Mouse (Mus musculus): ENCODE measurements at regions not wholly inside any gene's neighbourhood (a gene's known extent, or its start where the extent isn't known, plus 50 kb on each side); places are given as distances from the start of the nearest gene placed in this dataset.
A peak's percentile ranks its signal among the peaks of the same experiment; 100 is the strongest.
"Not testable (repeated sequence)": the region's sequence is repeated elsewhere in the genome, so short reads cannot be mapped to it uniquely, and the experiment has no call there.

DNA sequence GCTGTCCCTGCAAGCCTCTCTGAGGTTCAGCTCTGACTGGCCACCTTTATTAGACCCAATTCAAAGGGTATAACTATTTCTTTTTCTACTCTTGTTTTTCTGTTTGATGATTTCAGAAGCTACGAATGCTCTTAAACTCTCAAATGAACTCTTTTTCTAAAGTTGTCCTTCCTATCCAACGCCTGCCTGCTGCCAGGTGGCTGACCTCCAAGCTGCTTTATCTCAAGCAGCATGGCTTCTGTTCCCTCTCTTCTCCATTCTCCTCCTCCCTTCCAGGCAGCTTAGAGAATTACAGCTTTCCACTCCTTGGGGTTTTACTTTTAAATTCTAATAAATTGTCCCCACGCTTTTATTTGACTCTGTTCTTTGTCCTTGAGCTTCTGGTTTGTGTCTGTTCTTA lies 196.9 kb upstream of the Irak1bp1 start:
- TF ChIP-seq CTCF (IDR thresholded peaks at IDR 0.05) = no peak
- H3K27ac ChIP-seq = no peak overlapping the region
- no peak for DNase-seq (ENCODE audit: extremely low spot score in 1 of 2, low spot score in 2 of 2)
- intact Hi-C loops (cut with DNase I) = no loop called here
- H3K4me3 ChIP-seq = no peak overlapping the region

DNA sequence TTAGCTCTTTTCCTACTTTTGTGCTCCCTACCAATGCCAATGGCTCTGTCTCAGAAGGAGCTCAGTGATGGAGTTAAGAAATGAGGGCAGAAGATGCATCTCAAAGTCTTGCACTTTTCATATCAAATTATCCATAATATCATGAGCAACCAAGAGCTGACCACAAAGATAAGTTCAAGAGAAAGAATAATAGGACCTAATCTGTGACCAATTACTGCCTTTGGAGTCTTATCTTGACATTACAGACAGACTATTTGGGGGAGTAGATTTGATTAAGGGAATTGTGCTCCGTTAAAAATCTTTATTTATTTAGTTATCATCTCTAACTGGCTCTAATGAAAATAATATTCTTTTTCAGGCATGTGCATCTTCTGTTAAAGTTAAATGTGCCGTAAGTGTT lies 189.1 kb upstream of the Irak1bp1 start:
- no peak for DNase-seq (ENCODE audit: extremely low spot score in 1 of 2, low spot score in 2 of 2)
- intact Hi-C loops (cut with DNase I) = no loop called here
- TF ChIP-seq CTCF (IDR thresholded peaks at IDR 0.05) = no peak
- no peak overlapping the region for H3K4me3 ChIP-seq
- H3K27ac ChIP-seq = no peak overlapping the region

DNA sequence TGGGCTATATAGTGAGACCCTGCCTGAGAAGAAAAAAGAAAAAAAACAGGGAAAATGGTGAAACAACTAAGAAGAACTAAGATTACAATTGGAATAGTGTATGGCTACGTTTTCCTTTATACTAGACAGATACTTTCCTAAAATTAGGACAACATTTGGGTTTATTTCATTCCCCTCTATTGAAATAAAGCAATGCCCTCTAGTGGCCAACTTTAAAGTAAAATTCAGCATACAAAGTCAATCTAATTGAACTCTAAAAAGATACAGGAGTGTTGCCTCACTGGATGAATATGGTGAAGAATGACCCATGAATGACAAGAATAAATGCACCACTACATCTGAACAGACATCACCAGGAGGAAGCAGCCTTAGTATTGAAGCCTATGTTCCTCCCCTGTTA lies 185.4 kb upstream of the Irak1bp1 start:
- DNase-seq (ENCODE audit: extremely low spot score in 1 of 2, low spot score in 2 of 2) = no peak
- Histone ChIP-seq H3K27ac (no peak overlapping the region), H3K4me3 (no peak overlapping the region)
- TF ChIP-seq CTCF (IDR thresholded peaks at IDR 0.05) = peak; percentile 60
- intact Hi-C loops (cut with DNase I) = no loop called here

DNA sequence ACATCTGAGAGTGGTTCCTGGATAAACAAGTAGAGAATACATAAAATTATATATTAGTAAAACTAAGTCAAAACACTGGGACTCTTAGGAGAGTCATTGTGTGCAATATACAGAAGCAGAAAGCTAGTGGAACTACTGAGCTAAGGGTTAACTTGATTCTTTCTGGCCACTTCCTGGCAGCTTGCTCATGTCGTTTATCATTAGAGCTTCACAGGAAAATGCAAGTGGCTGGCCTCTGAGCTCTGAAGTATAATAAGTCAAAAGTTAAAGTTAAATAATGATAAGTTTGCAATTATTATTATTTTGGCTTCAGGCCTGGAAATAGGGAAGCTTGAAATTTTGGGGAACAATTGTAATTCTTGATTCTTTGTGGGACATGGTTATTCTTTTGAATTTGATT lies 173.8 kb upstream of the Irak1bp1 start:
- H3K4me3 ChIP-seq; H3K27ac ChIP-seq; DNase-seq (ENCODE audit: extremely low spot score in 1 of 2, low spot score in 2 of 2); intact Hi-C loops (cut with DNase I): not testable (repeated sequence)

DNA sequence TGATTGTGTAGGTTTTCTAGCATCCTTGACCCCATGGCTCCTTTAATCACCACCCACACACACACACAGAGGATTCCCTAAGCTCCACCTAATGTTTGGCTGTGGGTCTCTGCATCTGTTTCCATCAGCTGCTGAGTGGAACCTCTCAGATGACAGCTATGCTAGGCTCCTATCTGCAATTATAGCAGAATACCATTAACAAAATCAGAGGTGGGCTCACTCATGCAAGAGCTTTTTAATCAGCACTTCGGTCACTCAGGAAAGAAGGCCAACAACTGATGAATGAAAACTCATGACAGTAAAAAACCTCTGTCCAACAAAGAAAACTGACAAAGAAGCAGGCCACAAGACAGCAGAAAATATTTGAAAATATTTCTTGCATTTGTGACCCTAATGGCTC lies 147.1 kb upstream of the Irak1bp1 start:
- no peak for TF ChIP-seq CTCF (IDR thresholded peaks at IDR 0.05)
- intact Hi-C loops (cut with DNase I) = no loop called here
- Histone ChIP-seq H3K4me3 (no peak overlapping the region), H3K27ac (no peak overlapping the region)
- no peak for DNase-seq (ENCODE audit: extremely low spot score in 1 of 2, low spot score in 2 of 2)

DNA sequence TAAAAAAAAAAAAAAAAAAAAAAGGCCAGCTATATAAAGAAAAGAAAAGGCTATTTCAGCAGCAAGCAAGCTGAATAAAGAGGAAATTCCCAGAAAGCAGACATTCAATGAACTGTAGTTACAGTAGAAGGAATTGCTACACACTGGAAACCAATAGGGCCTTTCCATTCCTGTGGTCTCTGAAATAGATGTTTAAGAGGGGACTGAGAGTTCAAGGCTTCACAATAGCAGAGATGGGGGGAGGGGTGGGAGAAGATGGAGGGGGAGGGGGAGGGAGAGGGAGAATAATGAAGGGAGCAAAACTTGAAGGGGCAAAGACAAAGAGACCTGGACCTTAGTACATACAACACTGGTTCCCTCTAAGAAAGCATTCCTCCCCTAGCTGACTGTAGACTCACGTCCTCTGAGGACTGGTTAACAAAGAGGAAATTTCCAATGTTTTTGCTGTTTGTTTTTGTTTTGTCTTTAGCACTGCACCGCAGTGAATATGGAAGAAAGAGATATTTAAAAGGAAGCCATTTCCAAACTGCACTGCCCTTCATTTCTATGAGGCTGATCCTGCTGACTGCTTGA lies 119.8 kb upstream of the Irak1bp1 start:
- H3K27ac ChIP-seq = no peak overlapping the region
- intact Hi-C loops (cut with DNase I) = no loop called here
- no peak for DNase-seq (ENCODE audit: extremely low spot score in 1 of 2, low spot score in 2 of 2)

DNA sequence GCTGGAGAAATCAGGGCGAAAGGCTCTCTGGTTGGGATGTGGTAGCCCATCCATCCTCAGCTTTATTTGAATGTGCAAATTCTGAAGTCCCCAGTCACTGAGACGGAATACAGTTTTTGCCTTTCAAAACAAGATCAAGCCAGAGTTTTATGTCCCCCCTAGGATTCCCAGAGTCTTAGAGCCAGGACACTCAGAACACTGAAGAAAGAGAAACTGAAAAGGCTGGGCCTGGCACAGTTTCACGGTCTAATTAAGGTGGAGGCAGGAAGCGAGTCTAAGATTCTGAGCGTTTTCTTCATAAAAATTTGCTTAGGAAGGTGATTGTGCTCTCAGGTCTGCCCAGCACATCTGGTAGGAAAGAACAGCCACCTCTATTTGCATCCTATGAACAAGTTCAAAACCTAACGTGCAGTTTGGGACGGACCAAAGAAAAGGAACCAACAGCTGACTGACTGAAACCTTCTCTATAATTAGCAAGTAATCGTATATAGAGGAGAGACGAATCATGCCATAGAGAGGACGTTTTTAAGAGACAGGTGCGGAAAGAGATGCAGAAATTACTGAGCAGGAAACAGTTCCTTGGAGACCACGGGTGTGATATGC lies 119.2 kb upstream of the Irak1bp1 start:
- no peak for DNase-seq (ENCODE audit: extremely low spot score in 1 of 2, low spot score in 2 of 2)
- Histone ChIP-seq H3K27ac (no peak overlapping the region), H3K4me3 (no peak overlapping the region)
- intact Hi-C loops (cut with DNase I) = no loop called here
- TF ChIP-seq CTCF (IDR thresholded peaks at IDR 0.05) = no peak

More for the DNA sequence above, 119.8 kb upstream of the Irak1bp1 start:
- no peak for TF ChIP-seq CTCF (IDR thresholded peaks at IDR 0.05)
- no peak overlapping the region for H3K4me3 ChIP-seq

DNA sequence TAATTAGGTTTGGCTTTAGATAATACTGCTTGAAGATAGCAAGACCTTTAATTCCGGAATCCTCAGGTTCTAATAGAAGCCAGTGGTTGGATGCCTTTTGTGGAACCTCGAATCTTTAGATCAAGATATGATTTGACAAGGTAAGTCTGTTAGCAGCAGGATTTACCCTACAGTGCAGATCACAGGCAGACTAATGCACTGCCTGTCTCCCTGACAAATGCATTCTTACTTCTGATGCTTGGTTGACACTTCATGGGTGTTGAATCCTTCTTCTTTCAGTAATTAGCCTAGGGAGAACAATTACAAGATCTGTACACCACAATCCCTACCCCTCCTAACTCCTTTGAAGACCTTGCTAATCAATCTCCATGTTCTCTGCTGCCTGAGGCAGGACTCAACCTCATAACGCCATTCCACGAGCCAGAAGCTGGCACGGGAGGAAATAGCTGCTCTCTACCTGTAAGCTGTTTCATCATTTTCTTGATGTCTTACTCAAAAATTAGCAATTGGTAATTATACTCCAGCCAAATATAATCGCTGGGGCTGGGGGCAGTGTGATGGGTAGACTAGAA lies 118.3 kb upstream of the Irak1bp1 start:
- Histone ChIP-seq H3K4me3 (no peak overlapping the region), H3K27ac (no peak overlapping the region)
- TF ChIP-seq CTCF (IDR thresholded peaks at IDR 0.05) = no peak
- no peak for DNase-seq (ENCODE audit: extremely low spot score in 1 of 2, low spot score in 2 of 2)
- intact Hi-C loops (cut with DNase I) = no loop called here

DNA sequence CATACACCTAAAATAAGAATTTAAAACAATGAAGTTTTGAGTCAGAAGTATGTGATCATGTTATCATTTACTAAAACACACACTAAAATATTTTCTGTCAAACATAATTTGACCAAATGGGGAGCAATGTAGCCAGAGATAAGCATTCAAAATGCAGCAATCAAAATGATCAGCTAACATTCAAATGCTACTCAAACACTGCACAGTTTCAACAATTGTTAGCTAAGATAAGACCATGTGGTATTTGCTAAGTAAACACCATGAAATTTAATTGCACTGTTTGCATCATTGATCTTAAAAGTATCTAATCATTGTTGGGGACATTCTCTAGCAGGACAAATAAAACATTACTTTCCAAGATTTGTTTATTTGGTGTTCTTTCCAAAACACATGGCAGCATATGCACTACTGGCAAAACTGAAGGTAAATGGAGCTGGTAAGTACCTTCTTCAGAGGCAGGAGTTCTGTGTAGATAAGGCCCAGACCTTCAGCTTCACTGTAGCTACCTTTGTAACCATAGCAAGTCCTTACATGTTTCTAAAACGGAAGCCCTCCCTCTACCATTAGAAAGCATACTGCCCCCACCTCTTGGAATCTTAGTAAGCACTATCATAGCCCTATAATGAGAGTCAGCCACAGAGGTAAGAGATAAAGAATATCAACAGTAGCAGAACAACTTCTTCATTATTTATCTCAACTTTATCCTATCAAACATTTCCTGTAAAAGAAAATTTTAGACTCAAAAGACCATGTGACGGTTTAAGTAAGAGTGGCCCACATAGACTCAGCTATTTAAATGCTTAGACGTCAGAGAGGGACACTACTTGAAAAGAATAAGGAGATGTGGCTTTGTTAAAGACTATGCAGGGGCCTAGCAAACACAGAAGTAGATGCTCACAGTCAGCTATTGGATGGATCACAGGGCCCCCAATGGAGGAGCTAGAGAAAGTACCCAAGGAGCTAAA lies 116.3 kb upstream of the Irak1bp1 start:
- no peak overlapping the region for H3K4me3 ChIP-seq
- no peak overlapping the region for H3K27ac ChIP-seq
- DNase-seq (ENCODE audit: extremely low spot score in 1 of 2, low spot score in 2 of 2) = no peak
- TF ChIP-seq CTCF (IDR thresholded peaks at IDR 0.05) = no peak
- intact Hi-C loops (cut with DNase I) = no loop called here

DNA sequence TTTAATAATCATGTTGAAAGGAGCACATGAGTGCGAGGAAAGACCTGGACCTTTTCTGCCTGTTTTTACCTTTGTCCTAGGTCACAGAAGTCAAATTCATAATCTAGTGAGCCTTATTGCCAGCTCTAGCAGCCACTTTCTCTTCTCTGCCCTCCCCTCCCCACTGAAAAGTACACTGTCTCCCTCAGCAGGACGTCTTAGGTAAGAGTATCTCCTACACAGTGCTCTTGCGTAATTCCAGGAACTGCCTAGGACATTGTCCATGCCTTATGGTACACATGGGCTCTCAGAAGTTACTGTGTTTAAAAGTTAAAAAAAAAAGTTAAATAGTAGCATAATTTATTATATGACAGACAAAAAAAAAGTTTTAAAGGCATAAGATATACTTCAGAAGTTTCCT lies 100.7 kb upstream of the Irak1bp1 start:
- H3K4me3 ChIP-seq = no peak overlapping the region
- H3K27ac ChIP-seq = no peak overlapping the region
- TF ChIP-seq CTCF (IDR thresholded peaks at IDR 0.05) = no peak
- DNase-seq (ENCODE audit: extremely low spot score in 1 of 2, low spot score in 2 of 2) = no peak
- intact Hi-C loops (cut with DNase I) = no loop called here

DNA sequence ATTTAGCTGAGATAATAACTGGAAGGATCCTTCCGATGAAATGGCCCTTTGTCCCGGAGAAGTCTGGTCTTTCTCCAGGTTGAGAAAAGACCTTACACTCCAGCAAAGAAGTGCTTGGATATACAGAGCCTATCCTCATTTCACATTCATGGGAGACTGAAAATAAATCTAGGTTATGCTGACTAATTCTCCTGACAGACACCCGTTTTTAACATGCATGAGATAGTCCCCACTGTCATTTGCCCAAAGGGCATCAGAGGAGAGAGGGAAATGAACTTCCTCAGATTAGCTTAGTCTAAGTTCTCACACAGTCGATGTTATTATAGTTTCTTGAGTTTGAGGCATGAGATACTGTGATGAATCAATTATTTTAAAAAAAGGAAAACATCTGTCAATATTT lies 99.7 kb upstream of the Irak1bp1 start:
- intact Hi-C loops (cut with DNase I) = no loop called here
- no peak overlapping the region for H3K4me3 ChIP-seq
- DNase-seq (ENCODE audit: extremely low spot score in 1 of 2, low spot score in 2 of 2) = no peak
- no peak overlapping the region for H3K27ac ChIP-seq
- TF ChIP-seq CTCF (IDR thresholded peaks at IDR 0.05) = no peak

DNA sequence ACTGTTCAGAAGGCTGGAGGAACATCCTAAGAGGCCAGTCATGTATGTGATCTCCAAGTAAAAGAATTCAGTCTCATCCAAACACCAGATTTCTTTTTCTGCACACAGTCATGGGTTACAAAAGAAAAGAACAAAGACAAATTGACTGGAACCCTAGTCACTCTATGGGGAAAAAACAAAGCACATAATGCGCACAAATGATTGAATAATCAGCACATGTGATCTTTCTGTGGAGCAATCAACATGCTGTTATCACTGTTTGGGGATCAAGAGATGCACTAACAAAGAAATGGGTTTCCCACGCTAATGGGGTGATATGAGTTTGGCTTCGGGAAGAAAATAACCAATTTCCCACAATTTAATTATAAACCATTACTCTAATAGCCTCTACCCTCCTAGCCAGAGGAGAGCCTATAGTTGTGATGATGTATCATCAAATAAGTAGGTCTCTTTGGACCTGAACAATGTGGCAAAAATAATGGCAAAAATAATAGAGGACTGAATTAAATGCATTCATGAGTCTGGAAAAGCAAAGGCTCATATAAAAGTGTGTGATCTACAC lies 96.2 kb upstream of the Irak1bp1 start:
- H3K27ac ChIP-seq = no peak overlapping the region
- intact Hi-C loops (cut with DNase I) = no loop called here
- DNase-seq (ENCODE audit: extremely low spot score in 1 of 2, low spot score in 2 of 2) = no peak
- TF ChIP-seq CTCF (IDR thresholded peaks at IDR 0.05) = no peak
- H3K4me3 ChIP-seq = no peak overlapping the region
